ENCODE assay signal across 8 mouse cellular contexts in genomic region chr2:32137667-32138266, GRCm38 (mm10). TPM values are rescaled to one million over a fixed set of nuclear protein-coding genes. Genes with fewer than 3 reads are reported as not detected.
DNase-seq lines count a peak whose midpoint lies in the region; ATAC-seq and TF ChIP-seq lines count a peak whose summit lies in the region.

No protein-coding gene starts in this region.

- WGBS in embryonic facial prominence, embryonic 13.5 days: under 1% methylated on average over 40 of the region's 40 CpGs
- under 1% methylated on average over 40 of the region's 40 CpGs for WGBS in kidney, adult 2 months
- under 1% methylated on average over 40 of the region's 40 CpGs for WGBS in limb, embryonic 12.5 days
- WGBS in midbrain, embryonic 15.5 days: under 1% methylated on average over 40 of the region's 40 CpGs
- under 1% methylated on average over 40 of the region's 40 CpGs for WGBS in spleen, adult 2 months

- peak; percentile 81 for TF ChIP-seq POLR2A in kidney, adult 2 months (IDR thresholded peaks at IDR 0.05; ENCODE audit: low read depth, low read length)
- peak; percentile 80 for TF ChIP-seq POLR2A in spleen, adult 2 months (IDR thresholded peaks at IDR 0.05; ENCODE audit: low read depth, low read length)

- H3K4me2 ChIP-seq in embryonic facial prominence, embryonic 13.5 days: peak overlapping the region; percentile 91
- H3K4me2 ChIP-seq in limb, embryonic 12.5 days: peak overlapping the region; percentile 85
- peak overlapping the region; percentile 83 for H3K4me2 ChIP-seq in midbrain, embryonic 15.5 days

- H3K36me3 ChIP-seq in embryonic facial prominence, embryonic 13.5 days: no peaks in the 10 kb centered on the region
- no peaks in the 10 kb centered on the region for H3K36me3 ChIP-seq in kidney, adult 2 months (ENCODE audit: control insufficient read depth, insufficient read depth, low read length)
- H3K36me3 ChIP-seq in limb, embryonic 12.5 days: no peaks in the 10 kb centered on the region
- no peaks in the 10 kb centered on the region for H3K36me3 ChIP-seq in midbrain, embryonic 15.5 days (replicated peaks)
- H3K36me3 ChIP-seq in spleen, adult 2 months (ENCODE audit: control insufficient read depth, insufficient read depth, low read length): no peaks in the 10 kb centered on the region

- peak overlapping the region; percentile 66 for H3K4me3 ChIP-seq in embryonic facial prominence, embryonic 13.5 days
- peak overlapping the region; percentile 84 for H3K4me3 ChIP-seq in kidney, adult 2 months (ENCODE audit: insufficient read depth, low read depth, low read length)
- H3K4me3 ChIP-seq in limb, embryonic 12.5 days (replicated peaks): peak overlapping the region; percentile 52
- peak overlapping the region; percentile 43 for H3K4me3 ChIP-seq in midbrain, embryonic 15.5 days
- H3K4me3 ChIP-seq in spleen, adult 2 months (ENCODE audit: extremely low read depth, insufficient read depth, insufficient read length): peak overlapping the region; percentile 70

- H3K9me3 ChIP-seq in embryonic facial prominence, embryonic 13.5 days: no peaks in the 10 kb centered on the region
- no peaks in the 10 kb centered on the region for H3K9me3 ChIP-seq in limb, embryonic 12.5 days
- H3K9me3 ChIP-seq in midbrain, embryonic 15.5 days: no peaks in the 10 kb centered on the region

- TF ChIP-seq CTCF in kidney, adult 2 months (conservative IDR thresholded peaks at IDR 0.05; ENCODE audit: insufficient read depth, insufficient read length, low read depth, low read length): no peak
- no peak for TF ChIP-seq CTCF in spleen, adult 2 months (IDR thresholded peaks at IDR 0.05; ENCODE audit: extremely low read depth, insufficient read depth, insufficient read length, insufficient replicate concordance)

- H3K27ac ChIP-seq in embryonic facial prominence, embryonic 13.5 days: peak overlapping the region; percentile 96
- H3K27ac ChIP-seq in kidney, adult 2 months (ENCODE audit: insufficient read depth, low read depth, low read length): peak overlapping the region; percentile 95
- peak overlapping the region; percentile 90 for H3K27ac ChIP-seq in limb, embryonic 12.5 days
- H3K27ac ChIP-seq in midbrain, embryonic 15.5 days: peak overlapping the region; percentile 75
- H3K27ac ChIP-seq in spleen, adult 2 months (ENCODE audit: insufficient read depth, low read length): peak overlapping the region; percentile 87

- peak overlapping the region; percentile 84 for H3K9ac ChIP-seq in embryonic facial prominence, embryonic 13.5 days
- H3K9ac ChIP-seq in limb, embryonic 12.5 days (replicated peaks): peak overlapping the region; percentile 61
- H3K9ac ChIP-seq in midbrain, embryonic 15.5 days: peak overlapping the region; percentile 47

- H3K4me1 ChIP-seq in embryonic facial prominence, embryonic 13.5 days: peaks cover 11% of the 10 kb centered on the region; the same call in 1 of the 2 replicates
- H3K4me1 ChIP-seq in kidney, adult 2 months (ENCODE audit: control insufficient read depth, insufficient read depth, low read length): no peaks in the 10 kb centered on the region; the same call in 1 of the 2 replicates
- peaks cover 7% of the 10 kb centered on the region; the same call in 1 of the 2 replicates for H3K4me1 ChIP-seq in limb, embryonic 12.5 days (replicated peaks)
- H3K4me1 ChIP-seq in midbrain, embryonic 15.5 days: peaks cover 15% of the 10 kb centered on the region
- peaks cover under 1% of the 10 kb centered on the region; the same call in 1 of the 2 replicates for H3K4me1 ChIP-seq in spleen, adult 2 months (ENCODE audit: control insufficient read depth, insufficient read depth, insufficient read length)

- peak; percentile 92 for ATAC-seq in embryonic facial prominence, embryonic 13.5 days (ENCODE audit: insufficient number of reproducible peaks, insufficient read depth, low FRiP score, low TSS enrichment, low read depth)
- ATAC-seq in limb, embryonic 12.5 days (ENCODE audit: insufficient number of reproducible peaks, insufficient read depth, low FRiP score, low TSS enrichment, low read depth): peak; percentile 95
- ATAC-seq in midbrain, embryonic 15.5 days (replicated peaks): peak; percentile 98

- peak; percentile 96 for DNase-seq in 3134 (ENCODE audit: extremely low read depth, insufficient read length, low spot score)
- DNase-seq in adrenal gland, postnatal 36 days: peak; percentile 97
- DNase-seq in heart, adult 18-20 months: peak; percentile 97 to 98
- peak; percentile 99 for DNase-seq in kidney, adult 2 months
- DNase-seq in spleen, adult 2 months (ENCODE audit: low read depth in 1 of 2, low spot score in 2 of 2): peak; percentile 95 to 99

- no peaks in the 10 kb centered on the region for H3K27me3 ChIP-seq in embryonic facial prominence, embryonic 13.5 days
- H3K27me3 ChIP-seq in kidney, adult 2 months (replicated peaks; ENCODE audit: control insufficient read depth, insufficient read depth, low read length): no peaks in the 10 kb centered on the region
- H3K27me3 ChIP-seq in limb, embryonic 12.5 days: no peaks in the 10 kb centered on the region
- no peaks in the 10 kb centered on the region for H3K27me3 ChIP-seq in midbrain, embryonic 15.5 days (replicated peaks)
- H3K27me3 ChIP-seq in spleen, adult 2 months (ENCODE audit: control insufficient read depth, insufficient read depth, low read length): no peaks in the 10 kb centered on the region

RNA-seq across cellular contexts. Expression of gene Prrc2b, which starts 13.1 kb away (rescaled TPM):
- 100 to 1,000 TPM in 1 of 2 experiments, 10 to 100 TPM in 1; 99.3 to 119 TPM for total RNA-seq in adrenal gland, postnatal 36 days (2021)
- polyA plus RNA-seq in embryonic facial prominence, embryonic 13.5 days (2015; fragmentation: Nextera tagmentation; extraction: Ambion mirVana): 44.8 and 57.7 TPM in 2 replicates
- 10 to 100 TPM; 83.5 to 86.2 TPM for total RNA-seq in heart, adult 18-20 months (2021)
- polyA plus RNA-seq in kidney, adult 2 months (2012; rRNA removed): 42.5 and 43.5 TPM in 2 replicates
- 69.2 and 89.9 TPM in 2 replicates for polyA plus RNA-seq in limb, embryonic 12.5 days (2016; fragmentation: Nextera tagmentation; extraction: Ambion mirVana)
- polyA plus RNA-seq in midbrain, embryonic 15.5 days (2015; fragmentation: Nextera tagmentation; extraction: Ambion mirVana): 85.4 and 92.2 TPM in 2 replicates
- polyA plus RNA-seq in spleen, adult 2 months (2012; rRNA removed): 35.1 and 46.5 TPM in 2 replicates

RNA-seq across cellular contexts. Expression of gene Plpp7, which starts 42.4 kb away (rescaled TPM):
- 1 to 10 TPM; 3.5 to 5.3 TPM for total RNA-seq in adrenal gland, postnatal 36 days (2021)
- 5.7 and 6.2 TPM in 2 replicates for polyA plus RNA-seq in embryonic facial prominence, embryonic 13.5 days (2015; fragmentation: Nextera tagmentation; extraction: Ambion mirVana)
- 10 to 100 TPM; 27.3 to 38.3 TPM for total RNA-seq in heart, adult 18-20 months (2021)
- 5.7 and 6.0 TPM in 2 replicates for polyA plus RNA-seq in kidney, adult 2 months (2012; rRNA removed)
- 5.0 and 5.7 TPM in 2 replicates for polyA plus RNA-seq in limb, embryonic 12.5 days (2016; fragmentation: Nextera tagmentation; extraction: Ambion mirVana)
- polyA plus RNA-seq in midbrain, embryonic 15.5 days (2015; fragmentation: Nextera tagmentation; extraction: Ambion mirVana): 25.7 and 26.7 TPM in 2 replicates
- 2.6 and 4.6 TPM in 2 replicates for polyA plus RNA-seq in spleen, adult 2 months (2012; rRNA removed)

RNA-seq across cellular contexts. Expression of gene Fam78a, which starts 53.1 kb away (rescaled TPM):
- total RNA-seq in adrenal gland, postnatal 36 days (2021): 1 to 10 TPM in 1 of 2 experiments, under 1 TPM in 1; 0.89 to 4.2 TPM
- polyA plus RNA-seq in embryonic facial prominence, embryonic 13.5 days (2015; fragmentation: Nextera tagmentation; extraction: Ambion mirVana): 1.9 and 2.1 TPM in 2 replicates
- total RNA-seq in heart, adult 18-20 months (2021): 10 to 100 TPM; 15.0 to 23.0 TPM
- 2.6 and 4.9 TPM in 2 replicates for polyA plus RNA-seq in kidney, adult 2 months (2012; rRNA removed)
- 4.0 and 4.4 TPM in 2 replicates for polyA plus RNA-seq in limb, embryonic 12.5 days (2016; fragmentation: Nextera tagmentation; extraction: Ambion mirVana)
- 0.65 and 0.80 TPM in 2 replicates for polyA plus RNA-seq in midbrain, embryonic 15.5 days (2015; fragmentation: Nextera tagmentation; extraction: Ambion mirVana)
- polyA plus RNA-seq in spleen, adult 2 months (2012; rRNA removed): 33.1 and 48.3 TPM in 2 replicates

Comparison
In these comparisons a context has a peak if more than half of its experiments do, and no peak if none do; other contexts are left out.
1. Peak in every context shown above with its lines: DNase-seq, ATAC-seq, H3K4me3 ChIP-seq and H3K27ac ChIP-seq.